Mouse (Mus musculus) ES-E14 (cell line): ENCODE results near the gene Slc25a12. TPM values are rescaled to one million over a fixed set of nuclear protein-coding genes. Genes with fewer than 3 reads are reported as not detected.

Source experiments
- DNase-seq: peaks from one replicate; pipeline ENCODE4 v3.0.0-alpha.2; 2013; ENCODE audit warnings: low read depth, low spot score
- H3K27ac ChIP-seq: 2 replicates; pipeline ENCODE4 v1.5.1; 2012; ENCODE audit warnings: low read depth, mild to moderate bottlenecking, low read length, moderate library complexity, mixed read lengths; ENCODE audit not compliant: poor library complexity, insufficient read depth, severe bottlenecking
- H3K36me3 ChIP-seq: 2 replicates; pipeline ENCODE4 v1.6.1; 2012; ENCODE audit warnings: mild to moderate bottlenecking, low read length, moderate library complexity, mixed read lengths; ENCODE audit not compliant: control insufficient read depth, poor library complexity, insufficient read depth, severe bottlenecking
- H3K4me1 ChIP-seq, 2 experiments: fragments of 150-350 bp in 1 of 2; sonication (generic) in 1 of 2; 2 replicates each; pipeline ENCODE4 v1.6.1; 2012; ENCODE audit warnings: low read length in 2 of 2, mild to moderate bottlenecking in 1 of 2, mixed read lengths in 1 of 2; ENCODE audit not compliant: control insufficient read depth in 2 of 2, insufficient read depth in 2 of 2, poor library complexity in 1 of 2
- H3K4me3 ChIP-seq, 2 experiments: fragments of 150-350 bp in 1 of 2; sonication (generic) in 1 of 2; 2 replicates each; pipeline ENCODE4 v1.5.1; 2012; ENCODE audit warnings: low read length in 2 of 2, low read depth in 1 of 2, mild to moderate bottlenecking in 1 of 2, mixed read lengths in 1 of 2; ENCODE audit not compliant: insufficient read depth in 1 of 2, poor library complexity in 1 of 2, severe bottlenecking in 1 of 2
- H3K9ac ChIP-seq: 2 replicates; pipeline ENCODE4 v1.6.1; 2012; ENCODE audit warnings: low read depth, mild to moderate bottlenecking, low read length, mixed read lengths; ENCODE audit not compliant: poor library complexity, insufficient read depth, severe bottlenecking
- H3K9me3 ChIP-seq: fragments of 150-350 bp; sonication (generic); 2 replicates; pipeline ENCODE4 v1.6.1; 2012; ENCODE audit warnings: low read depth, mild to moderate bottlenecking, low read length; ENCODE audit not compliant: control insufficient read depth, insufficient read depth
- CHD2 ChIP-seq: IDR thresholded peaks from 2 replicates; pipeline ENCODE4 v1.6.1; 2014; ENCODE audit warnings: mild to moderate bottlenecking, low read depth, low read length, inconsistent platforms
- HCFC1 ChIP-seq: IDR thresholded peaks from 2 replicates; pipeline ENCODE4 v1.6.1; 2012; ENCODE audit warnings: low read length, inconsistent platforms, borderline replicate concordance; ENCODE audit not compliant: insufficient read depth
- MAFK ChIP-seq: IDR thresholded peaks from 2 replicates; pipeline ENCODE4 v1.6.1; 2014; ENCODE audit warnings: mild to moderate bottlenecking, low read depth, low read length, inconsistent platforms; ENCODE audit not compliant: insufficient read depth
- ZC3H11A ChIP-seq: IDR thresholded peaks from 2 replicates; pipeline ENCODE4 v1.6.1; 2012; ENCODE audit warnings: low read depth, mild to moderate bottlenecking, inconsistent platforms, low read length, borderline replicate concordance
- ZNF384 ChIP-seq: IDR thresholded peaks from 2 replicates; pipeline ENCODE4 v1.6.1; 2012; ENCODE audit warnings: low read depth, low read length, inconsistent platforms
- in situ Hi-C, 2 experiments: fragments of 600-800 bp; cut with MboI; formaldehyde crosslinking; loops; one replicate each; pipeline ENCODE4 v1.15.1; 2025; ENCODE audit warnings: low sequenced_read_pairs in 2 of 2, inconsistent platforms in 1 of 2; ENCODE audit not compliant: unreplicated experiment in 2 of 2
- total RNA-seq: library from RNA; depleted of rRNA; stranded (reverse); fragments of 300-350 nt; gene quantifications from 2 replicates; pipeline ENCODE4 v1.2.3, GENCODE M21; 2012

The Slc25a12 gene
- total RNA-seq, 1 experiment = 42.6 TPM

DNA sequence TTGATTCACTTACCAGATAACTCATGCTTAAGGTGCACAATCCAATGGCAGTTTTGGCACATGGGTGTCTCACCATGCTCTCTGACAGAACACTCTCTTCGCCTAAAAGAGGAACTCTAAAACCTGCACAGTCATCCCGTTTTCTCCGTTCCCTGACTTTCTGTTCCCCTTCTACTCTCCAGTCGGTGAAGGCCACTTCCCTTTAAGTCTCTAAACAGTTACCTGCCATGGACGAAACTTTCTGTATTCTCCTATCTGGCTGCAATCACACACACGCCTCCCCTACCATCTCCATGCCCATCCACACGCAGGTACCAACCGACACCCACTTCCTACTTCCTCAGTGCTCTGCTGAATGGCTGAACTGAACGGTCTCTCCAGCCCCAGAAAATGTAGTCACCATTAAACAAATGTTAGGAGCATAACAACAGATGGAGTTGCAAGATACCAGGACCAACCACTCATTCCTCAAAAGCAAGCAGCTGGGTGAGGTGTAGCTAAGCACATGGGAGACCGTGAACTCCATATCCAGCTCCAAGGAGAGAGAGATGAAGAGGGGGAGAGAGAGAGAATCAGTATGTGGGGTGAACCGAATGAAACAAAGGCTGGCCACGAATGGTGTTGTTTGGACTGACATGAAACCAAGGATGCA lies 29.3 kb downstream of the Slc25a12 start:
- H3K27ac ChIP-seq = no peak overlapping the region; the same call in 1 of the 2 replicates
- H3K9ac ChIP-seq = peak overlapping the region; percentile 45; the same call in 1 of the 2 replicates
- H3K36me3 ChIP-seq = no peaks in the 10 kb centered on the region
- no peak for DNase-seq
- peak overlapping the region in 1 of 2 experiments; percentile 7; a peak in 1 of 4 replicates for H3K4me3 ChIP-seq
- no peaks in the 10 kb centered on the region for H3K9me3 ChIP-seq
- peaks cover 4 to 9% of the 10 kb centered on the region in 2 experiments for H3K4me1 ChIP-seq
- TF ChIP-seq MAFK (no peak), HCFC1 (no peak), ZNF384 (no peak), ZC3H11A (no peak), CHD2 (no peak)
- in situ Hi-C loops = no loop called here

DNA sequence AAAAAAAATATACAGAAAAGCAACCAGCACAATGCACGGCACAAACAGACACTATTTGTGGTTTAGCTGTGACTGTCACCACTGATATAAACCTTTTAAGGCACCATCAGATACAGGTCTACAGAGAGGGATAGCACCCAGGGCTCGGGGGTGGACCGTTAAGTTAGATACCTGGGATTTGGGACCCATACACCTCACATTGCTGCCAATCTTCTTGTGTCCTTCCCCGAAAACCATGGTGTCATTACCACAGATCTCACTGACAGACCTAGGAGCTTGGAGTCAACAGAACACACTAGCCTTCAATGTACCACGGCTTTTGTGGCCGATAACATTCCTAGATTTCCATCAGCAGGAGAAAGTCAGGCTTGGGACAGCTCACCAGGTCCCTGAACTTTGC lies 30.9 kb downstream of the Slc25a12 start:
- Histone ChIP-seq H3K4me1 (peaks cover 6 to 9% of the 10 kb centered on the region in 2 experiments), H3K27ac (peak overlapping the region; percentile 95), H3K9ac (peak overlapping the region; percentile 52; the same call in 1 of the 2 replicates), H3K4me3 (no peak overlapping the region), H3K36me3 (0 out of 2 replicates have a peak, but pooled peaks cover 4% of the 10 kb centered on the region), H3K9me3 (no peaks in the 10 kb centered on the region)
- in situ Hi-C loops = no loop called here
- no peak for TF ChIP-seq ZC3H11A
- no peak for TF ChIP-seq MAFK
- no peak for TF ChIP-seq HCFC1
- no peak for TF ChIP-seq ZNF384
- no peak for TF ChIP-seq CHD2
- DNase-seq = no peak

DNA sequence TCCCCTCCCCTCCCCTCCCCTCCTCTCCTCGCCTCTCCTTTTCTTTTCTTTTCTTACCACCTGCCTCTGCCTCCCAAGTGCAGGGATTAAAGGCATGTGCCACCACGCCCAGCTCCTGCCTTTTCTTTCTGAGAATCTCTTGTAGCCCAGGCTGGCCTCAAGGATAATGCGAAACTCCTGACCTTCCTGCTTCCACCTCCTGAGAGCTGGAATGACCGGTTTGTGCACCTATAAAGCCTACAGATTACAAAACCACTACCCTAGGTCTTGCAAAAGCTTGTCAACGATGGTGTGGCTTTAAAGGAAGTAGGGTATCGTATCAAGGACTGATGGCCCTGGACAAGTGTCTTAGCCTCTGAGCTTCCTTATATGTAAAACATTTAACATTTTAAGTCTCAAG lies 31.3 kb downstream of the Slc25a12 start:
- Histone ChIP-seq H3K27ac (peak overlapping the region; percentile 95; the same call in 1 of the 2 replicates), H3K4me3 (no peak overlapping the region), H3K9me3 (no peaks in the 10 kb centered on the region), H3K4me1 (peaks cover 6 to 9% of the 10 kb centered on the region in 2 experiments), H3K36me3 (0 out of 2 replicates have a peak, but pooled peaks cover 4% of the 10 kb centered on the region), H3K9ac (no peak overlapping the region; the same call in 1 of the 2 replicates)
- TF ChIP-seq ZC3H11A = no peak
- TF ChIP-seq CHD2 = no peak; the same call in 1 of the 2 replicates
- no peak for TF ChIP-seq MAFK
- 0 out of 2 replicates have a peak, but pooled peaks have one; percentile 1 for TF ChIP-seq HCFC1
- TF ChIP-seq ZNF384 = no peak
- DNase-seq = no peak
- in situ Hi-C loops = no loop called here

DNA sequence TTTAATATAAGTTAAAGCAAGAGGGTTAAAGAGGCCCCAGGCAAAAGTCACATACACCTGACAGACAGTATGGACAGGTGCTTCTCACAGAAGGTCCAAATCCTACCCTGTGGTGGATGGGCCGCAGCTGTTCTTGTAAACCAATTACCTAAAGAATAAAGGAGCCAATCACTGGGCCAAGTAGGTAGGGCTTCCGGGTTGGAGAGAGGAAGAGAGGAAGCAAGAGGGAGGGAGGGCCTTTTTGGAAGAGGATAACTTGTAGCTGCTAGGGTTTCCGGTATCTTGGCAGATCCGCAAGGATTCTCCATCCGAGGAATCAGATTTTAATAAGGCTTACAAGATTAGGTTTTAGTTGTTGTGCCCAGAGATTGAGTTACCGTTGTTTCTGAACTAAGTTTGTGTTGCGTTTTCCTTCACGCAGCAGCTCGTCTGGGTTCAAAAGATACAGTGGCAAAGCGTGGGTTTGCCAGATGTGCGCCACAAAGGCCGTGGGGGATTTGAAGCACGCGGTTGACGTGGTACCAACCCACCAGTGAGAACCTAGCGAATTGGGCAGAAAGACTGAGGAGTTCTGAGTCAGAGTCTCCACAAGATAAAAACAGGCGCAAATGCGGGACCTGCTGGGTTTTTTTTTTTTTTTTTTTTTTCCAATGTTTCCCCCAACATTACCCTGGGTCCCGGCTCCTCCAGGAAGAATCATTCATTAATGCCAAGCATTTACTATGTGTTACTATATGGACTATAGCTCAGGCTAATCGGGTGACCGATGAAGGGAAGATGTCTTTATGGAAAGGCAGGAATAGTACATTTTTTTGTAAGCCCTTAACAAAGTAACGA lies 33.3 kb downstream of the Slc25a12 start:
- Histone ChIP-seq H3K9me3 (no peaks in the 10 kb centered on the region), H3K36me3 (0 out of 2 replicates have a peak, but pooled peaks cover 4% of the 10 kb centered on the region), H3K27ac (peak overlapping the region; percentile 41; the same call in 1 of the 2 replicates), H3K4me3 (peak overlapping the region; percentile 11 to 52), H3K4me1 (peaks cover 9% of the 10 kb centered on the region in 2 experiments), H3K9ac (peak overlapping the region; percentile 68)
- TF ChIP-seq MAFK = no peak
- TF ChIP-seq ZNF384 = peak; percentile 81
- TF ChIP-seq ZC3H11A = no peak
- DNase-seq = no peak
- in situ Hi-C loops = no loop called here
